Mouse (Mus musculus): ENCODE results near the gene Slfn5.
A peak's percentile ranks its signal among the peaks of the same experiment; 100 is the strongest.
"Not testable (repeated sequence)": the region's sequence is repeated elsewhere in the genome, so short reads cannot be mapped to it uniquely, and the experiment has no call there.

Slfn5 gene

GRCm38 (mm10) chr11:82943336-82943735 lies 7.8 kb upstream of the Slfn5 start:
- no peak for ATAC-seq (ENCODE audit: insufficient number of reproducible peaks, low FRiP score, low TSS enrichment)

DNA sequence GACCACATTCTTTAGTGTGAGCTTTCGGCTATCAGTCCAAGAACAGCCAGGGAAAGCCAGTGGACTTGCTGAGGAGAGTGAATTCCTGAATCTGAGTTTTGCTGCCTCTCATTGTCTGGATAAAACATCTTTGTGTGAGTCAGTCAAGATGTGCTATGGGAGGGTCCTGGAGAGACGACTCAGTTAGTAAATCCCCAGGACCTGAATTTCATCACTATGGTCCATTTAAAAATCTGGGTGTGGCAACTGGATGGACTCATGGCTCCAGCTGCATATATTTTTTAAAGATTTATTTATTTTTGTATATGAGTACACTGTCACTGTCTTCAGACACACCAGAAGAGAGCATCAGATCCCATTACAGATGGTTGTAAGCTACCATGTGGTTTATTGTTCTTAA lies 5.5 kb upstream of the Slfn5 start:
- no peak for ATAC-seq (ENCODE audit: insufficient number of reproducible peaks, low FRiP score, low TSS enrichment)

GRCm38 (mm10) chr11:82947457-82947856 lies 3.7 kb upstream of the Slfn5 start:
- no peak for ATAC-seq (ENCODE audit: insufficient number of reproducible peaks, low FRiP score, low TSS enrichment)

DNA sequence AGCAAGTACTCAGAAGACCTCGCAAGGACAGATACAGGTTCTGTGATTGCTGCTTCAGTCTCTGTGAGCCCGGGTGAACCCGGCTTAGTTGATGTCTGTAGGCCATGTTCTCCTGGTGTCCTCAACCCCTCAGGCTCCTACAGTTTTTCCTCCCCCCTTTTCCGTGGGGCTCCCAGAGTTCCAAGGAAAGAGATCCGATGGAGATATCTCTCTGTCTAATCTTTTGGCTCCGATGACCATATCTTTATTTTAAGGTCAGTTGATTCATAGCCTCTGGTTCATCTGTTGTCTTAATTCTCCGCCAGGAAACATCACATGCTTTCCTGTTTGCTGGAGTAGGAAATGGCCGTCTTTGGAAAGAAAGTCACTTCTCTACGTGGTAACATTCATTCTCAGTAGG lies 2.1 kb upstream of the Slfn5 start:
- ATAC-seq (ENCODE audit: insufficient number of reproducible peaks, low FRiP score, low TSS enrichment) = no peak

GRCm38 (mm10) chr11:82951865-82952611 lies 889 bp downstream of the Slfn5 start:
- no peak for ATAC-seq (ENCODE audit: insufficient number of reproducible peaks, low FRiP score, low TSS enrichment)

DNA sequence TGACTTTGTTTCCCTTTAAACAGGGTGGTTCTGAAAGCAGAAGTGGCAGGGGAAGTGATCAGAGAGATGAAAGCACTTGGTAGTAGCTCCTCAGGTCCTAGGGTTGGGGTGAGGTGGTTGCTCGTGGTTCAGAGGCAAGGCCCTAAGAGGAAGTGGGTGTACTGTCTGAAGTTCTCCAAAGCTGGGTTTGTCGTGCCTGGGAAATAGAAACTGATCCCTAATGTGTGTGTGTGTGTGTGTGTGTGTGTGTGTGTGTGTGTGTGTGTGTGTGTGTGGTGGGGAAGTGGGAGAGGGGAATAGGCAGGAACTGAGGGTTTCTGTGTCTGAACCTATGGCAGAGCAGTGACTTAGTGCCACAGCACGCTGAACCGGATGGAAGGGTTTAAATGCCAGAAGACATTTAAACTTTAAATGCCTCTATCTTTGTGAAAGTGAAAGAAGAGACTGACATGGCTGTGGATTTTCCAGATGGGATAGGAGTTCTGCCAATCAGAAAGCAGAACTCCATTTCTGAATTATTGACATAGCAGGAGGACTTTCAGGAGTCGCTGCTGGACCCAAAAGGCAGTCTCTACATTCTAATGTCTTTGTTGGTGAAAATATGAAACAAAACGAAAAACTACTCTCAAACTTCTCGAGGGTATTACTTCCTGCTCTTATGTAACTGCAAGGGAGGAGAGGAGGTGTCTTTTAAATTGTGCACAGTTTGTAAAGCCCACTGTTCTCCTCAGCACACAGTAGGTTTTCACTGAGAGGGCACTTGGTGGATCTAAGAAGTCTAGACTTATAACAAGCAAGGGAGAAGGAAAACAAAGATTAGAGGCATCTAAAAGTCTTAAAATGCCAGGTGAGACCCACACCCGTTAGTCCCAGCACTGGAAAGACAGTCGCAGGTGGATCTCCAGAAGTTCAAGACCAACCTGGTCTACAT lies 1.7 kb downstream of the Slfn5 start:
- no peak for ATAC-seq (ENCODE audit: insufficient number of reproducible peaks, low FRiP score, low TSS enrichment)

DNA sequence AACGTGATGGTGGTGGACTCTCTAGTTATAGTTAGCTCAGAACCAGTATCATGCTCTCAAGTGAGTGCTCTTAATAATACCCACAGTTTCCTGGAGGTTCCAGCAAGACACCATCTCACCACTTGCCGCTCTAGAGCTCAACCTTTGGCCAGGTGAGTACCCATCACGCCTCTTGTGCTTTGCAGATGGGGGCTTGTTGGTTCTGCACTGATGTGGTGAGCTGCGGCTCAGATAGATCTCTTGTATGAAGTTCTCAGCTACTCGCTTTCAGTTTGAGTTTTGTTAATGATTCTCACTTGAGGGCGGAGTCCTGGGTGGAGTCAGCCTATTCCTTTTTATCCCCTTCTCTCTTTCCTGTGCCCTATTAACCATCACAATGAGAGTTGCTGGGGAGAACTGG lies 3.5 kb downstream of the Slfn5 start:
- ATAC-seq (ENCODE audit: insufficient number of reproducible peaks, low FRiP score, low TSS enrichment) = no peak

DNA sequence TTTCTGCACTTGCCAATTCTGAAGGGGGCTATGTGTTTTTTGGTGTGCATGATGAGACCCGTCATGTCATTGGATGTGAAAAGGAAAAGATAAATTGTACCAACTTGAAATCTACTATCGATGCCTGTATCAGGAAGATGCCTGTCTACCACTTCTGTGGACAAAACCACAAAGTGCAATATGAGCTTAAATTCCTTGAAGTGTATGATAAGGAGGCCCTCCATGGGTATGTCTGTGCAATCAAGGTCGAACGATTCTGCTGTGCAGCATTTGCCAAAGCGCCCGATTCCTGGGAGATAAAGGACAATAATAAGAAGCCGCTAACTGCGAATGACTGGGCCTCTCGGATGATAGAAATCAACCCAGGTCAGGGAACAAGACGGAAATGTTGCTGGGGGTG lies 5.8 kb downstream of the Slfn5 start:
- no peak for ATAC-seq (ENCODE audit: insufficient number of reproducible peaks, low FRiP score, low TSS enrichment)

- no peak for ATAC-seq (ENCODE audit: insufficient number of reproducible peaks, low FRiP score, low TSS enrichment)
Measured at GRCm38 (mm10) chr11:82959613-82960012, 8.5 kb downstream of the Slfn5 start.

DNA sequence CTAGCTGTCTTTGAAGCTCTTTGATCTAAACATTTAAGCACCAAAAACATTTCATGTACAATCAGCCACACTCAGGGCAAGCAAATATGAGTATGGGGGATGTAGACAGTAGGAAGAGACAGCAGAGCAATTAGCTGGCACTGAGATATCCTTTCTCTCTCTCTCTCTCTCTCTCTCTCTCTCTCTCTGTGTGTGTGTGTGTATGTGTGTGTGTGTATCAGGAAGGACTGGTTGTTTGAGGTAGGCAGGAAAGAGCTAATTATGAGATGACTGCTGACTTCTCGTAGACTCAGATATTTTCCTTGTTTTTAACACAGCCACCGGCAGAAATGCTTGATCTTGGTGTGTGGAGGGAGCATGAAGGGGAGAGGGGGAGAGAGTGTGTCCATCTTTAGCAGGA lies 10.6 kb downstream of the Slfn5 start:
- ATAC-seq (ENCODE audit: insufficient number of reproducible peaks, low FRiP score, low TSS enrichment) = no peak

GRCm38 (mm10) chr11:82962215-82962614 lies 11.1 kb downstream of the Slfn5 start:
- ATAC-seq (ENCODE audit: insufficient number of reproducible peaks, low FRiP score, low TSS enrichment) = no peak

- peak; percentile 74 for ATAC-seq (ENCODE audit: insufficient number of reproducible peaks, low FRiP score, low TSS enrichment)
Measured at GRCm38 (mm10) chr11:82970712-82971589, 19.8 kb downstream of the Slfn5 start.

GRCm38 (mm10) chr11:82971590-82971974 lies 20.4 kb downstream of the Slfn5 start:
- no peak for ATAC-seq (ENCODE audit: insufficient number of reproducible peaks, low FRiP score, low TSS enrichment)

GRCm38 (mm10) chr11:82973916-82974315 lies 22.8 kb downstream of the Slfn5 start:
- ATAC-seq (ENCODE audit: insufficient number of reproducible peaks, low FRiP score, low TSS enrichment) = no peak

DNA sequence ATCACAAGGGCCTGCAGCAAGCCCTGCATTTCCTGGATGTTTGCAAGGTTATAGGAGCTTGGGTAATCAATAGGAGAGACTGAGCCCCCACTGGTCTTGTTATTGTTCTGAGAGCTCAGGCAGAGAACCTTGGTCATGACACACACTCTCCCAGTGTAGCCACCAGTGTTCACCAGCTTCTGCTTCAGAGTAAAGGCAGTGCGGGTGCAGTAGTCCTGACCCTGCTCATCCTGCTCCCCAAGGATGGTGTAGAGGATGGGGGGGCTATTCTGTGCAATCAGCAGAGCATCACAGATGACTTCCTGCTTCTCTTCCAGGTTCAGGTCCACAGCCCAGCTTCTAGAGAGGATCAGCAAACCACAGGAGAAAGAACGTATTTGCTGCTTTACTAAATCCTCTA lies 31.3 kb downstream of the Slfn5 start:
- not testable (repeated sequence) for ATAC-seq (ENCODE audit: insufficient number of reproducible peaks, low FRiP score, low TSS enrichment)

- ATAC-seq (ENCODE audit: insufficient number of reproducible peaks, low FRiP score, low TSS enrichment) = no peak
Measured at GRCm38 (mm10) chr11:82983193-82983592, 32.0 kb downstream of the Slfn5 start.

DNA sequence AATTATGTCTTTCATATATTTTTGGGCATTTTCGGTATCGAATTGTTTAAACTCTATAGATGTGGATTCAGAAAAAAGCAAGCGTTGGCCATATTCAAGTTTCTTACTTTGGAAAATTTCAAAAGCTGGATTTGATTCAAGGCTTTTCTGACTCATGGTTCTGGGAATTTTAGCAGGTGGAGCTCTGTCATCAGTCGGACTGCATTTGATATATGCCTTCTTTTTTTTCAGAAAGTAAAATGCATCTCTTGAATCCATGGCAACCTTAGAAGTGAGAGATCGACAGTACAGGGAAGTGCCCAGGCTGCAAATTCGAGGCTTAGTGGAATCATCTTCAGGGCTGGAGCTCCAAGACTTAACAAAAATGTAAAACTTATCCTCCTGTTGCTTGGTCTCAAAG lies 36.5 kb downstream of the Slfn5 start:
- no peak for ATAC-seq (ENCODE audit: insufficient number of reproducible peaks, low FRiP score, low TSS enrichment)

- no peak for ATAC-seq (ENCODE audit: insufficient number of reproducible peaks, low FRiP score, low TSS enrichment)
Measured at GRCm38 (mm10) chr11:82989357-82989756, 38.2 kb downstream of the Slfn5 start.

DNA sequence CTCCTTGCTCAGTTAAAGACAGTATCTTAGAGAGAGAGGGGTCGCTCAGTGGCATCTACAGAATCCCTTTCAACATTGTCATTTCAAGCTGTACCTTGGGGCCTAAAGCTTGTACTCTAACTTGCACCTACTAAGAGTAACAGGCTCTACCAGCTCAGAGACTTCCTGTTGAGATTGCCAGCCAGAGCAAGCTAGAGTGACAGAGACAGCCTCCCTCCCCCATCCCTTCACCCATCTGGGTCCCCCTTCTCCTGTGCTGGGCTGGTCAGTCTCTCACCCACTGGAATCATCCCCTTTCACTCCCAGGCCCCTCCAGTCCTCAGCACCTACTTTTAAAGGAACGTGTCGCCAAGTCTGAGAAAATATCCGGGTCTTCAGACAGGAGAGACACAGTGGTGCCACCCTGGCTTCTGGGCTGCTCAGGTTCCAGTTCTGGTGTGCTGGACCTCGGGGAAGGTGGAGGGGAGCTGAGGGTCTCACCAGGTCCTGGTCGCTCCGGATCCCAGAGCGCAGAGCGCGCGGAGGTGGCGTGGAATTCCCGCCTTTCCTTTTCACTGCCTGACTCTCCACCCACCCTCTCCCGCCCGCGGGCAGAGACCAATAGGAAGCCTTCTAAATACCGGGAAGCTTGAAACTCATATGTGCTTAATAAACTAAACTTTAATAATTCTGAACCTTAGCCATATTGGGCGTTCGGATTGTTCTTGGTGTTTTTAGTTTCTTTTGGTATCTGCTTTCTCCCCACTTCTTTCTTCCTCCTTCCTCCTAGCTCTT lies 39.6 kb downstream of the Slfn5 start:
- not testable (repeated sequence) for ATAC-seq (ENCODE audit: insufficient number of reproducible peaks, low FRiP score, low TSS enrichment)
